Mouse (Mus musculus) heart, adult 2 months (tissue): ENCODE data around the gene Zbtb4. TPM values are rescaled to one million over a fixed set of nuclear protein-coding genes. Genes with fewer than 3 reads are reported as not detected.

ENCODE experiments used
- DNase-seq, 2 experiments: peaks; one replicate each; pipeline ENCODE4 v3.0.0; 2021
- H3K27ac ChIP-seq: fragments of 200-600 bp; 2 replicates; pipeline ENCODE4 v1.8.1; 2022
- H3K27me3 ChIP-seq: fragments of 200-500 bp; 2 replicates; pipeline ENCODE4 v1.6.1; 2012; ENCODE audit warnings: mild to moderate bottlenecking, low read length, inconsistent platforms, mixed read lengths; ENCODE audit not compliant: control insufficient read depth, insufficient read depth
- H3K36me3 ChIP-seq: fragments of 200-500 bp; 2 replicates; pipeline ENCODE4 v1.6.1; 2012; ENCODE audit warnings: low read length, inconsistent platforms; ENCODE audit not compliant: control insufficient read depth, insufficient read depth
- H3K4me1 ChIP-seq: fragments of 200-500 bp; 2 replicates; pipeline ENCODE4 v1.6.1; 2011; ENCODE audit warnings: low read length; ENCODE audit not compliant: control insufficient read depth, insufficient read depth
- H3K4me3 ChIP-seq: fragments of 200-600 bp; 2 replicates; pipeline ENCODE4 v1.8.1; 2022
- H3K79me2 ChIP-seq: fragments of 200-500 bp; replicated peaks from 2 replicates; pipeline ENCODE4 v1.6.1; 2012; ENCODE audit warnings: mild to moderate bottlenecking, inconsistent platforms, low read length, moderate library complexity, mixed read lengths; ENCODE audit not compliant: control insufficient read depth, insufficient read depth
- H3K9ac ChIP-seq: fragments of 200-500 bp; 2 replicates; pipeline ENCODE4 v1.6.1; 2012; ENCODE audit warnings: low read depth, mild to moderate bottlenecking, control low read depth, inconsistent platforms, low read length, mixed read lengths
- CTCF ChIP-seq: fragments of 200-600 bp; IDR thresholded peaks from 2 replicates; pipeline ENCODE4 v1.8.1; 2022; ENCODE audit warnings: antibody characterized with exemption, mild to moderate bottlenecking, moderate library complexity
- EP300 ChIP-seq: fragments of 200-500 bp; IDR thresholded peaks from 2 replicates; pipeline ENCODE4 v1.6.1; 2011; ENCODE audit warnings: low read depth, low read length, control low read depth; ENCODE audit not compliant: insufficient read depth
- POLR2A ChIP-seq: fragments of 200-500 bp; IDR thresholded peaks from 2 replicates; pipeline ENCODE4 v1.6.1; 2011; ENCODE audit warnings: mild to moderate bottlenecking, low read depth, low read length, control low read depth; ENCODE audit not compliant: insufficient read depth
- WGBS: fragments of 180-500 bp; shearing (Covaris S2); methylation state at CpG from one replicate; pipeline ENCODE4 v1.1.7; 2018; 5-methylcytosine and 5-hydroxymethylcytosine counted together
- intact Hi-C: fragments of 180-260 bp; cut with DNase I; formaldehyde crosslinking; loops from one replicate; pipeline ENCODE4 v1.15.1; 2025
- polyA plus RNA-seq: library from polyadenylated mRNA; depleted of rRNA; stranded (reverse); fragments of >200 nt; gene quantifications from 2 replicates; pipeline ENCODE4 v1.2.3, GENCODE M21; 2012
- total RNA-seq, 2 experiments: library from RNA; stranded (reverse); gene quantifications; 2 replicates each; pipeline ENCODE4 v1.2.3; 2021

Gene Zbtb4
- total and polyA plus RNA-seq, 3 experiments: 19.8 to 47.9 (median 42.9) TPM

DNA sequence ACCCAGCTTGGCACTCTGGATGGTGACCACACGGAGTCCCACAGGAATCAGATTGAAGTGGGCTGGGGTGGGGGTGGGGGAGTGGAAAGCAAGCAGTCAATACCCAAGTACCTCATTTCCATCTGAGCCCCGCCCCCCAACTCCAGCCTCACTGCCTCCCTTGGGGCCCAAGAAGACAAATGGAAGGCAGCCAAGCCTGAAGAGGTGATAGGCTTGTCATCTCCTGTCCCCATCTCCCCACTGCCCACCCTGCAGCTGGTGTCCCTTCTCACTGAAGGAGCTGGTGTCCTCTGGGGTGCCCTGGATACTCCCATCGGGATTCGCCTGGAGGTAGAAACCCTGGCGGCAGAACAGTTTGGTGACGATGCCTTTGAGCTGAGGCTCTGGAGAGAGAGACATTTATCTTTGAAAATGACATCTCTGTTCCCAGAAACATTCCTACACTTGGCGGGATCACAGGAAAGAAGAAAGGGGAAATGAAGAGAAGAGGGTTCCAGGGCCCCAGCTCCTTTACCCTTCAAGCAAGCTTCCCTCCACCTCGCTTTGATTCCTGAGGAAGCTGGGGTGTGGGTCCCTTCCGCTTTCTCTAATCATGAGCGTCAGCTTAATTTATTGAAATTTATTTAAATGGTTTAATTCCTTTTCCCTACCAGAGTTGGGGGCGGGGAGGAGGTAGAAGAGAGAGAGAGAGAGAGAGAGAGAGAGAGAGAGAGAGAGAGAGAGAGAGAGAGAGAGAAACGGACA lies 33.9 kb downstream of the Zbtb4 start:
- 50% methylated on average over 12 of the region's 12 CpGs for WGBS
- no peak overlapping the region for H3K9ac ChIP-seq
- intact Hi-C loops: no loop called here
- no peak overlapping the region for H3K4me3 ChIP-seq
- TF ChIP-seq CTCF: no peak
- TF ChIP-seq POLR2A: no peak
- no peak for TF ChIP-seq EP300
- H3K36me3 ChIP-seq: no peaks in the 10 kb centered on the region
- no peaks in the 10 kb centered on the region for H3K79me2 ChIP-seq
- DNase-seq: peak in 1 of 2 experiments; percentile 33
- H3K27ac ChIP-seq: no peak overlapping the region
- peaks cover 5% of the 10 kb centered on the region; the same call in 1 of the 2 replicates for H3K4me1 ChIP-seq
- no peaks in the 10 kb centered on the region for H3K27me3 ChIP-seq

- Histone ChIP-seq H3K9ac (no peak overlapping the region), H3K36me3 (no peaks in the 10 kb centered on the region), H3K27ac (no peak overlapping the region), H3K79me2 (no peaks in the 10 kb centered on the region), H3K4me3 (no peak overlapping the region), H3K4me1 (peaks cover 4% of the 10 kb centered on the region; the same call in 1 of the 2 replicates), H3K27me3 (no peaks in the 10 kb centered on the region)
- WGBS: 16% methylated on average over 11 of the region's 11 CpGs
- DNase-seq: no peak
- TF ChIP-seq POLR2A (no peak), CTCF (no peak), EP300 (no peak)
- intact Hi-C loops: no loop called here
These were observed 34.4 kb downstream of the Zbtb4 start for GRCm38 (mm10) chr11:69800138-69800391.

GRCm38 (mm10) chr11:69800392-69801197 lies 34.9 kb downstream of the Zbtb4 start:
- no peaks in the 10 kb centered on the region for H3K79me2 ChIP-seq
- H3K9ac ChIP-seq: peak overlapping the region; percentile 55
- H3K4me3 ChIP-seq: peak overlapping the region; percentile 49
- DNase-seq: peak; percentile 53 to 65
- H3K4me1 ChIP-seq: peaks cover 4% of the 10 kb centered on the region; the same call in 1 of the 2 replicates
- H3K27ac ChIP-seq: no peak overlapping the region
- intact Hi-C loops: no loop called here
- H3K27me3 ChIP-seq: no peaks in the 10 kb centered on the region
- 3% methylated on average over 35 of the region's 36 CpGs for WGBS
- TF ChIP-seq EP300 (no peak), CTCF (no peak), POLR2A (no peak)
- H3K36me3 ChIP-seq: no peaks in the 10 kb centered on the region

DNA sequence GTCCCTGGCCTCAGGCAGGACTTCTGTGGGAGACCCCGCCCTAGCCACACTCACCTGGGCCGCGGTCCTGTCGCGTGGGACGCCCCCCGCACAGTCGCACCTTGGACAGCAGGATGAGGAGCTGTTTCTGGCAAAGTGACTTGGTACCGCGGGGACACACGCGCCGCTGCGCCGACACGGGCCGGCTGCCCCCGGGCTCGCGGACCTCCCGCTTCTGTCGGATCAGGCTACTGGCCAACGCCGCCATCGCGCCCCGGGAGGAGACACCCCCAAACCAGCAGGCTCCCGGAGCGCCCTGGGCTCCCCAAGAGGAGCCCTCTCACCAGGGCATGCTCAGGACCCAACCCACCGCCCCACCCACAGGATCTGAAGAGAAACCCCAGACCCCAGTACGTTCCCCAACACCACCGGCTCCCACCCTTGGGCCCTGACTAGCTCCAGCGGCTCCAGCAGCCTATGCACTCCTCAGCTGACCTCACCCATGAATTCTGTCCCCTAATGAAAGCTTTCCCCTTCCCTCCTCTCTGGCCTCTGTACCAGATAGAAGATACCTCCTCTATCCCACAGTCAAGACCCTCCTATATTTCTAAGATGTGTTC lies 35.8 kb downstream of the Zbtb4 start, which contains the start of gene Fgf11:
Gene Fgf11, minus strand, starts transcription at position 479 of the 599 bp plus-strand sequence.
- no peak for DNase-seq
- H3K79me2 ChIP-seq: no peaks in the 10 kb centered on the region
- H3K36me3 ChIP-seq: no peaks in the 10 kb centered on the region
- peak within 1 kb of the TSS; percentile 68 for H3K4me3 ChIP-seq
- H3K27ac ChIP-seq: peak within 1 kb of the TSS; percentile 73
- peak within 1 kb of the TSS; percentile 74 for H3K9ac ChIP-seq
- WGBS: 4% methylated on average over 33 of the region's 33 CpGs
- no peaks in the 10 kb centered on the region for H3K27me3 ChIP-seq
- H3K4me1 ChIP-seq: peaks cover 4% of the 10 kb centered on the region; the same call in 1 of the 2 replicates
- TF ChIP-seq CTCF (no peak), EP300 (no peak), POLR2A (no peak)
- intact Hi-C loops: no loop called here

DNA sequence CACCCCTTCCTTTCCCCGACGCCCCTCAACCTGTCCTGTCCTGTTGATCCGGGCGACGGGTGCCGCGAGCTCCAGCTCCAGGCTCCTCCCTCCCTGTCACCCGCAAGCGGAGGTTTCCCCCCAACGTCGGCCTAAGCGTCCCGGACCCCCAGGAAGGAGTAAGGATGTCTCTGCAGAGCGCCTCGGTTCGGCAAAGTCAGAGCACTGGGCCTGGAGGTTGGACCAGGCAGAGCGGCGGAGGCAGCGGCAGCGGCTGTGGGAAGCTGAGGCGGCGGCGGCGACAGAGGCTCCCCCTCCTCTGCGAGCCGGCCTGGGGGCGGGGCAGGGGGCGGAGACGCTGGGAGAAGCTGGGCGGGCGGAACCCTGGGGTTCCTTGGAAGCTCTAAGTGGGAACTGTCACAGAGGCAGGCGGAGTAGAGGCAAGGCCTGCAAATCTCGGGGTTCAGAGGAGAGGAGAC lies 37.0 kb downstream of the Zbtb4 start:
- no peaks in the 10 kb centered on the region for H3K79me2 ChIP-seq
- H3K4me1 ChIP-seq: peaks cover 4% of the 10 kb centered on the region; the same call in 1 of the 2 replicates
- no peak for TF ChIP-seq CTCF
- no peak for TF ChIP-seq EP300
- peak; percentile 79 for TF ChIP-seq POLR2A
- H3K36me3 ChIP-seq: no peaks in the 10 kb centered on the region
- no peaks in the 10 kb centered on the region for H3K27me3 ChIP-seq
- peak overlapping the region; percentile 73 for H3K27ac ChIP-seq
- intact Hi-C loops: loop anchor here (2.0 kb wide), 4 partner anchors 34 to 74 kb away; partner anchors contain the start of genes Nlgn2 and Polr2a
- peak overlapping the region; percentile 74 for H3K9ac ChIP-seq
- peak; percentile 92 to 95 for DNase-seq
- under 1% methylated on average over 33 of the region's 33 CpGs for WGBS
- H3K4me3 ChIP-seq: peak overlapping the region; percentile 68

DNA sequence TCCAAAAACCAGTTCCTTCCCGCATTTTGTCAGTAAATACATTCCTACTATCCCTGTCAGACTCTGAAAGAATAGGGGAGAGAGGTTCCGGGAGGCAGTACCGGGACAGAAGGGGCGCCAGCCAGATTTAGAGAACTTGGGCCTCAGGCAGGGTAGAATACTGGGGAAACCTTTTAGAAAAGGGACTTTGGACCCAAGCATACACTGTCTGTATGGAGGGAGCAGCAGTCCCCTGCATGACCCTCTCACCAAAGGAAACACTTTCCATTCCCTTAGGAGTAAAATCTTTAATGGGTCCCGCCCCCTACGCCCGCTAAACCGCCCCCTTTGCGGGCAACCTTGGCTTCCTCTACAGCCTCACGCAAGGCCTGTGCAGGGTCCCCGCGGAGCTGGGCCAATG lies 37.6 kb downstream of the Zbtb4 start:
- intact Hi-C loops: loop anchor here (2.0 kb wide), 4 partner anchors 33 to 73 kb away; partner anchors contain the start of genes Nlgn2 and Polr2a
- no peaks in the 10 kb centered on the region for H3K27me3 ChIP-seq
- peak overlapping the region; percentile 68 for H3K4me3 ChIP-seq
- TF ChIP-seq POLR2A (no peak), CTCF (no peak), EP300 (no peak)
- DNase-seq: no peak
- peaks cover 4% of the 10 kb centered on the region; the same call in 1 of the 2 replicates for H3K4me1 ChIP-seq
- peak overlapping the region; percentile 62 for H3K9ac ChIP-seq
- WGBS: 5% methylated on average over 12 of the region's 12 CpGs
- peak overlapping the region; percentile 73 for H3K27ac ChIP-seq
- H3K36me3 ChIP-seq: no peaks in the 10 kb centered on the region
- H3K79me2 ChIP-seq: no peaks in the 10 kb centered on the region
